Mouse (Mus musculus) lung, postnatal 36 days (tissue): ENCODE measurements around the gene Birc7.

ENCODE experiments used
- DNase-seq: peaks from one replicate; pipeline ENCODE4 v3.0.0; 2022; ENCODE audit warnings: mixed read lengths

Birc7 gene

GRCm38 (mm10) chr2:180981133-180981532 is 52.3 kb downstream of the Birc7 start:
- DNase-seq = no peak
